Mouse (Mus musculus) cerebellum, adult 2 months (tissue): Measurements from ENCODE around the gene Cep135. TPM values are rescaled to one million over a fixed set of nuclear protein-coding genes. Genes with fewer than 3 reads are reported as not detected.

Source experiments
- DNase-seq, 2 experiments: peaks; one replicate each; pipeline ENCODE4 v3.0.0; 2021
- H3K27ac ChIP-seq: fragments of 200-500 bp; 2 replicates; pipeline ENCODE4 v1.5.1; 2012; ENCODE audit warnings: low read length, control low read depth, inconsistent platforms; ENCODE audit not compliant: insufficient read depth
- H3K27me3 ChIP-seq: fragments of 200-500 bp; 2 replicates; pipeline ENCODE4 v1.6.1; 2012; ENCODE audit warnings: inconsistent platforms, mild to moderate bottlenecking, low read length, moderate library complexity; ENCODE audit not compliant: control insufficient read depth, insufficient read depth
- H3K4me1 ChIP-seq: fragments of 200-500 bp; 2 replicates; pipeline ENCODE4 v1.6.1; 2011; ENCODE audit warnings: low read length; ENCODE audit not compliant: control insufficient read depth, insufficient read depth
- H3K4me3 ChIP-seq: fragments of 200-500 bp; replicated peaks from 2 replicates; pipeline ENCODE3; 2011; ENCODE audit warnings: mild to moderate bottlenecking, low read depth, low read length, control low read depth; ENCODE audit not compliant: insufficient read depth
- CTCF ChIP-seq: fragments of 200-500 bp; IDR thresholded peaks from 2 replicates; pipeline ENCODE4 v1.5.1; 2011; ENCODE audit warnings: low read depth, mild to moderate bottlenecking, control low read depth, low read length, moderate library complexity, borderline replicate concordance; ENCODE audit not compliant: insufficient read depth
- POLR2A ChIP-seq: fragments of 200-500 bp; IDR thresholded peaks from 2 replicates; pipeline ENCODE4 v1.6.1; 2011; ENCODE audit warnings: low read length, control low read depth, borderline replicate concordance; ENCODE audit not compliant: insufficient read depth
- WGBS: fragments of 180-500 bp; shearing (Covaris S2); methylation state at CpG from one replicate; pipeline ENCODE4 v1.1.7; 2018; 5-methylcytosine and 5-hydroxymethylcytosine counted together
- polyA plus RNA-seq: library from polyadenylated mRNA; depleted of rRNA; stranded (reverse); fragments of >200 nt; gene quantifications from 2 replicates; pipeline ENCODE4 v1.2.3, GENCODE M21; 2012

The Cep135 gene
- polyA plus RNA-seq, 1 experiment: 6.9 TPM

- Histone ChIP-seq H3K27ac (no peak overlapping the region), H3K27me3 (no peaks in the 10 kb centered on the region), H3K4me3 (no peak overlapping the region), H3K4me1 (no peaks in the 10 kb centered on the region)
- WGBS: 34% methylated on average over 7 of the region's 7 CpGs
- no peak for DNase-seq
- TF ChIP-seq POLR2A: no peak
- TF ChIP-seq CTCF: no peak
These were observed 30.3 kb downstream of the Cep135 start for GRCm38 (mm10) chr5:76618750-76619149.

GRCm38 (mm10) chr5:76623759-76624158 is 35.3 kb downstream of the Cep135 start:
- DNase-seq: no peak
- no peaks in the 10 kb centered on the region for H3K4me1 ChIP-seq
- H3K27ac ChIP-seq: no peak overlapping the region
- TF ChIP-seq CTCF (no peak), POLR2A (no peak)
- 96% methylated on average over 9 of the region's 9 CpGs for WGBS
- H3K27me3 ChIP-seq: no peaks in the 10 kb centered on the region
- H3K4me3 ChIP-seq: no peak overlapping the region

- 89% methylated on average over 1 of the region's 1 CpGs for WGBS
- DNase-seq: no peak
- Histone ChIP-seq H3K4me3 (no peak overlapping the region), H3K27me3 (no peaks in the 10 kb centered on the region), H3K4me1 (no peaks in the 10 kb centered on the region), H3K27ac (no peak overlapping the region)
- TF ChIP-seq CTCF: no peak
- no peak for TF ChIP-seq POLR2A
These were observed 39.3 kb downstream of the Cep135 start for GRCm38 (mm10) chr5:76627770-76628169.

GRCm38 (mm10) chr5:76634012-76634411 is 45.5 kb downstream of the Cep135 start:
- TF ChIP-seq CTCF (no peak), POLR2A (no peak)
- no peak for DNase-seq
- 70% methylated on average over 10 of the region's 10 CpGs for WGBS
- Histone ChIP-seq H3K27ac (no peak overlapping the region), H3K4me3 (no peak overlapping the region), H3K27me3 (no peaks in the 10 kb centered on the region), H3K4me1 (no peaks in the 10 kb centered on the region)

- Histone ChIP-seq H3K4me1 (no peaks in the 10 kb centered on the region), H3K27ac (no peak overlapping the region), H3K27me3 (no peaks in the 10 kb centered on the region), H3K4me3 (no peak overlapping the region)
- WGBS: 87% methylated on average over 2 of the region's 2 CpGs
- no peak for DNase-seq
- no peak for TF ChIP-seq CTCF
- no peak for TF ChIP-seq POLR2A
These were observed 47.1 kb downstream of the Cep135 start for GRCm38 (mm10) chr5:76635592-76635991.

GRCm38 (mm10) chr5:76642076-76642475 is 53.6 kb downstream of the Cep135 start:
- 89% methylated on average over 4 of the region's 4 CpGs for WGBS
- DNase-seq: no peak
- no peaks in the 10 kb centered on the region; the same call in 1 of the 2 replicates for H3K27me3 ChIP-seq
- TF ChIP-seq CTCF: no peak
- no peak for TF ChIP-seq POLR2A
- no peak overlapping the region for H3K27ac ChIP-seq
- H3K4me1 ChIP-seq: no peaks in the 10 kb centered on the region
- no peak overlapping the region for H3K4me3 ChIP-seq

GRCm38 (mm10) chr5:76644234-76644633 is 55.7 kb downstream of the Cep135 start:
- no peak overlapping the region for H3K4me3 ChIP-seq
- H3K27ac ChIP-seq: no peak overlapping the region
- H3K4me1 ChIP-seq: no peaks in the 10 kb centered on the region
- TF ChIP-seq POLR2A: no peak
- TF ChIP-seq CTCF: no peak
- no peak for DNase-seq
- WGBS: 94% methylated on average over 7 of the region's 7 CpGs
- H3K27me3 ChIP-seq: no peaks in the 10 kb centered on the region; the same call in 1 of the 2 replicates

- Histone ChIP-seq H3K27ac (no peak overlapping the region), H3K4me3 (no peak overlapping the region), H3K27me3 (no peaks in the 10 kb centered on the region; the same call in 1 of the 2 replicates), H3K4me1 (no peaks in the 10 kb centered on the region)
- no peak for TF ChIP-seq POLR2A
- no peak for DNase-seq
- 96% methylated on average over 10 of the region's 10 CpGs for WGBS
These were observed 56.8 kb downstream of the Cep135 start for GRCm38 (mm10) chr5:76645091-76645868.
